Mouse (Mus musculus) spleen, postnatal 36 days (tissue): ENCODE data around the gene Ppm1e.

Experiments
- DNase-seq, 2 experiments: peaks; one replicate each; pipeline ENCODE4 v3.0.0; 2022; ENCODE audit warnings: low spot score in 2 of 2, mixed read lengths in 1 of 2

Gene Ppm1e

DNA sequence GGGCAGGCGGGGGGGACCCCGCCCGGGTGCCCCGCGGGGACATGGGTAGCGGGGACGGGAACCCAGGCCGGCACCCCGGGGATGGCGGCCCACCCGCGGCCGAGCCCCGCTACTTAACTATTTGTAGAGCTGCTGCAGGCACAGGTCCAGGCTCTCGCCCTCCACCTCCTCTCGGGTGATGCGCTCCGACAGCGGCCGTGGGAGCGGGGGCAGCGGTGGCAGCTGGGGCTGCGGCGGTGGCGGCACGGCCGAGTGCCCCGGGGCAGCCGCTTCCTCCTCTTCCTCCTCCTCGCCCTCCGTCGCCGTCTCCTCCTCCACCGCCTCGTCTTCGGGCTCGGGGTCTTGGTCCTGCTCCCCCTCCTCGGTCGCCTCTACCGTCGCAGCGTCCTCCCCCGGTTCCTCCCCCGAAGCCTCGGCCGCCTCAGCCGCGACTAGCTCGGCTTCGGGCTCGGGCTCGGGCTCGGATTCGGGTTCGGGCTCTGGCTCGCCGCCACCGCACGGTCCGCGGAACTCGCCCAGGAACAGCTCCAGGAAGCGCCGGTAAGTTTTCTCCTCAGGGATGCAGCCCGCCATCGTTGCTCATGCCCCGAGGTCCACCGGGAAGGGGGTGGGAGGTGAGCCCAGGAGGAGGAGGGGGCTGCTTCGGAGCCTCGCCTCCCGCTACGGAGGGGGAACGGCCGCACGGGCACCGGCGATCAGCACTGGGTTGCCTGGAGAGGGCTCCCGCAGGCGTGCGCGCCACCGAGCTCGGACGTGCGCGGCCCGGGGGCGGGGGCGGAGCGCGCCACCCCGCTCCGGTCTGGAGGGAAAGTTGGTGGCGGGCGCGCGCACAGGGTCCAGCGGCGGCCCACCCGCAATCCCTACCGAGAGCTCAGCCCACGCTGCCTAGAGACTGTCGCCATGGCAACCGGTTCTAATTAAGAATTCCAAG is at the start of gene Ppm1e:
TSS of gene Ppm1e (minus strand) at position 693 of the 931 bp plus-strand sequence.
- DNase-seq, result peak; percentile 71

GRCm38 (mm10) chr11:87404876-87405275 is 46.1 kb upstream of the Ppm1e start, which contains the start of the genes Rad51c and Tex14:
TSS of gene Rad51c (minus strand) at chr11:87404954.
TSS of gene Tex14 (plus strand) at chr11:87405065.
- peak in 1 of 2 experiments; percentile 37 for DNase-seq

DNA sequence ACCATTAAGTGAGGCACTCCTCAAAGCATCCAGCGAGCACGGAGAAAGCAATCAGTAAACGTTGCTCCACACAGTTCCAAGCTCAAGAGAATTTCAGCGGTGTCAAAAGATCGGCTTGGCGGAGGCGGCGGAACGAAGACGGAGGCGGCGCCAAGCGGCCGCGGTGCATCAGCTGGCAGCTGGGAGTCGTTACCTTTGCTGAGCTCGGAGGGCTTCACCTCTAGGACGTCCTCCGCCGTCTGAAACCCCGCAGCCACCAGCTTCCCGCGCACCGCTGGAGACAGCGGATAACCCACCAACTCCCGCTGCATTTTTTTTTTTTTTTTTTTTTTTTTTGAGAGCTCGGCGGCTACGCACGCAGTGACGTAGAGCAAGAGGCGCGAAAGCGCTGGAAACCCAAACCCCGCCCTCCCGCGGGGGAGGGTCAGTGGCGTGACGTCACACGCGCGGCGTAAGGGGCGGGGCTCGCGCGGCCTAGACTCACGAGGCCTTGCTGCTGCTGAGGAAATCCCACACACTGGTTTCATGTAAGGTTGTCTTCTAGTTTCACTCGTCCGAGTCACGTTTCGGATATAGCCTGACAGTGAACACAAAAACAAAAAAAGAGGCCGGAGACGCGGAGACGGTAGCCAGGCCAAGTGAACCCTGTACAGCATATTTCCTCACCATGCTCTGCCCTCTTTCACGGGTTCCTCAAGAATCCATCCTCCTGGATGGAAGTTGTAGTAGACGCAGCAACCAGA is 45.5 kb upstream of the Ppm1e start:
- DNase-seq, result peak; percentile 96

DNA sequence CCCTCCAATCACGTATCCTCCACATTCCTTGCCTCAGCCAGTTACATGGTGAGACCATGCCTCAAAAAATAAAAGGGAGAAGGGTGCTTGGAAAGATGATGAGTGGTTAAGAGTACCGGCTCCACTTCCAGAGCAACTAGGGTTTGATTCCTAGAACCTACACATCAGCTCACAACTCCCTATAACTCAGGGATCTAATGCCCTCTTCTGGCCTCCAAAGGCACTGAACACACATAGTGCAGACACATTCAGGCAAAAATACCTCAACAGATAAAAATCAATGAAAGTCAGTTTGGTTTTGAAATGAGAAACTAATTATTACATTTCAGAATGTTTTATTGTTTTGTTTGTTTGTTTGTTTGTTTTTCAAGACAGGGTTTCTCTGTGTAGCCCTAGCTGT is 39.6 kb upstream of the Ppm1e start:
- no peak for DNase-seq

- DNase-seq, result peak; percentile 4 to 9
These were observed 35.0 kb upstream of the Ppm1e start for GRCm38 (mm10) chr11:87393855-87394254.

- DNase-seq, result no peak
These were observed 26.9 kb upstream of the Ppm1e start for GRCm38 (mm10) chr11:87385676-87386075.

DNA sequence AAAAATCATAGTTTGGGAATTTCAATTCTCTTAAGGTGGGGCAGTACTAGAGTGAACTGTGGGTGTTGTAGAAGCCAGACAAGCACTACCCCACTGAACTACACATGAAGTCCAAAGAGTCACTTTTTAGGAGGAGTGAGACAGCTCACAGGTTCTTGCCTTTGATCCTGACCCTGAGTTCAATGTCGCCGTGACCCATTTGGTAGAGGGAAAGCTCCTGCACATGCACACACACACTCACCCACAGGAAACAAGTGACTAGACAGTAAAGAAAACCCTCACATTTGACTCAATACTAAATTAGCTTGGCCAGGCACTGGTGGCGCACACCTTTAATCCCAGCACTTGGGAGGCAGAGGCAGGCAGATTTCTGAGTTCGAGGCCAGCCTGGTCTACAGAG is 25.7 kb upstream of the Ppm1e start:
- DNase-seq, result no peak

- peak; percentile 21 to 25 for DNase-seq
These were observed 9.2 kb upstream of the Ppm1e start for GRCm38 (mm10) chr11:87367865-87368580.

GRCm38 (mm10) chr11:87367061-87367460 is 8.2 kb upstream of the Ppm1e start:
- no peak for DNase-seq

- DNase-seq, result no peak
These were observed 6.3 kb upstream of the Ppm1e start for GRCm38 (mm10) chr11:87365120-87365519.

GRCm38 (mm10) chr11:87359262-87359612 is 414 bp upstream of the Ppm1e start:
- no peak for DNase-seq

- DNase-seq, result peak; percentile 5 to 6
These were observed 1.2 kb downstream of the Ppm1e start for GRCm38 (mm10) chr11:87357317-87358300.

GRCm38 (mm10) chr11:87354861-87355260 is 4.0 kb downstream of the Ppm1e start:
- no peak for DNase-seq

- no peak for DNase-seq
These were observed 5.1 kb downstream of the Ppm1e start for GRCm38 (mm10) chr11:87353646-87354170.

DNA sequence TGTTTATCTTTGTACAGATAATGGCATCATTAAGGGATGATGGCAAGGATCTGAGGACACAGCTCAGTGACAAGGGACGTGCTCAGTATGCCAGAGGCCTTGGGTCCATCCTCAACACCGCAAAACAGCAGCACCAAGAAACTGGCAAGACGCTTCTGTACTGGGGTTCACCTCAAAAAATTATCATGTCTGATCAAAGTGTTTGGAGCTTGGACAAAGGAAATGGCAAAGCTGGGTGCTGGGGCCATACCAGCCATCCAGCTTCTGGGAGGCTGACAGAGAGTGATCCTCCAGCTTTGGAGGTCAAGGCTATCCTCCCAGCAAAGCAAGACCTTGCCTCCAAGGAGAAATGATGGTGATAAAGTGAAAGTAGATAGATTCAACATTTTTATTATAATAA is 32.4 kb downstream of the Ppm1e start:
- no peak for DNase-seq

DNA sequence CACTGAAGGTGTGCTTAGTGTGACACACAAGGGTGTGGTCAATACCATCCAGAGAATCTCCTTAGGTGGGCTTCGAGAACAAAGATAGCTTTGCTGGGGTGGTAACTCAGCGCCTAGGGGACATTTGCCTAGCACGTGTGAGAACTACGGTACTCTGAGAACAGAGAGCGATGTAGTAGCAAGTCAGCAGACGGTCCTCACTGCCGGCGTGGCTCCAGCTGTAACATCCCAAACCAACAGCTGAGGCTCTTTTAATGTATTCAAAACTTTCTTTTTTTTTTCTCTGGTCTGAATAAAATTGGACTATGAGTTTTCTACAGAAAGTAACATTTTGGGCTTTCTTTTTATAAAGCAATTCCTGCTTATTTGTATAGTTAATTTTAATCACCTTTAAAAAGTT is 36.3 kb downstream of the Ppm1e start:
- no peak for DNase-seq

GRCm38 (mm10) chr11:87320007-87320406 is 38.8 kb downstream of the Ppm1e start:
- DNase-seq, result no peak

DNA sequence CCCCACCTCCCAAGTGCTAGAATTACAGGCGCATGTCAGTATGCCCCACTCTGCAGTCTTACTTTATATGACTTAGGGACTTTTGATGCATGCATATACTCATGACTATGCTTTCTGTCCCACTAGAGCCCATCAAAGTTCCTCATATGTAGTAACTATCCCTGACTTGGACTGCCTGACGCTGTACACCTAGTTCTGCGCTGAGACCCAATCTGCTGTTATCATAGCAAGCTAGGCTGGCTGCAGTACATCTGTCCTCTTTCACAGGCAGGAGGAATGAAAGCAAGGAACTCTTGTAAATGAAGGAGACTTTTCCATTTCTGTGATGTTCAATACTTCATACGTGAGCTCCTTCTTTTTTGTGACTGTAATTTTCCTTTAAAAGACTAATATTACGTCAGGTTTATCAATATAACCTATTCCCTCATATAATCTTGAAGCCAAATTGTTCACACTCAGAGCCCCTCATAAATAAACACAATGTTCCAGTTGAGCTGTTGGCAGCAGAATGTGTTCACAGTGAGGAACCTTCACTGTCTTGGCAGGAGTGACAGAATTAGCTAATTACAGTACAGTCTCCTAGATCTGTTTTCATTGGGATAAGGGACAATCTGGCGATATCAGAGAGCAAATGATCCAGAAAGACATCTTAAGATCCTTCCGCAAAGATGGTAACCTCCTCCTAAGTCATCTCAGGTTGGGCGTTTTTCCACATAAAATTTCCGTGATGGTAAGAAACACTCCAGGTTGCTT is 39.7 kb downstream of the Ppm1e start:
- no peak for DNase-seq

GRCm38 (mm10) chr11:87313533-87313932 is 45.3 kb downstream of the Ppm1e start:
- no peak for DNase-seq

GRCm38 (mm10) chr11:87310309-87310708 is 48.5 kb downstream of the Ppm1e start:
- DNase-seq, result no peak
